Mouse (Mus musculus) heart, embryonic 10.5 days (tissue): ENCODE results near the gene Mex3d. TPM values are rescaled to one million over a fixed set of nuclear protein-coding genes. Genes with fewer than 3 reads are reported as not detected.
A peak's percentile ranks its signal among the peaks of the same experiment; 100 is the strongest.
"Not testable (repeated sequence)": the region's sequence is repeated elsewhere in the genome, so short reads cannot be mapped to it uniquely, and the experiment has no call there.

Source experiments
- DNase-seq: peaks from one replicate; pipeline ENCODE4 v3.0.0-alpha.2; 2017; ENCODE audit warnings: low spot score
- H3K27ac ChIP-seq: fragments of 300-500 bp; sonication (generic); 2 replicates; pipeline ENCODE4 v1.5.1; 2016; ENCODE audit warnings: mild to moderate bottlenecking
- H3K27me3 ChIP-seq: fragments of 300-500 bp; sonication (generic); 2 replicates; pipeline ENCODE4 v1.6.1; 2016; ENCODE audit warnings: mild to moderate bottlenecking; ENCODE audit not compliant: poor library complexity, insufficient read depth, severe bottlenecking
- H3K36me3 ChIP-seq: fragments of 300-500 bp; sonication (generic); 2 replicates; pipeline ENCODE4 v1.6.1; 2016; ENCODE audit warnings: mild to moderate bottlenecking, moderate library complexity
- H3K4me1 ChIP-seq: fragments of 300-500 bp; sonication (generic); 2 replicates; pipeline ENCODE4 v1.6.1; 2016; ENCODE audit warnings: mild to moderate bottlenecking
- H3K4me3 ChIP-seq: fragments of 300-500 bp; sonication (generic); 2 replicates; pipeline ENCODE4 v1.5.1; 2016; ENCODE audit warnings: mild to moderate bottlenecking, moderate library complexity
- H3K9me3 ChIP-seq: fragments of 300-500 bp; sonication (generic); 2 replicates; pipeline ENCODE4 v1.6.1; 2016; ENCODE audit warnings: mild to moderate bottlenecking, moderate library complexity
- whole genome bisulfite sequencing: fragments of 180-500 bp; shearing (Covaris S2); methylation state at CpG from one replicate; pipeline ENCODE4 v1.1.7; 2016; 5-methylcytosine and 5-hydroxymethylcytosine counted together
- polyA plus RNA-seq: library from polyadenylated mRNA; unstranded; fragments of >200 nt; fragmentation: Nextera tagmentation; extraction: Ambion mirVana; gene quantifications from 2 replicates; pipeline ENCODE4 v1.2.1, GENCODE M21; 2016

Mex3d gene
- polyA plus RNA-seq, 1 experiment from 2014 or later, result 5.0 TPM

DNA sequence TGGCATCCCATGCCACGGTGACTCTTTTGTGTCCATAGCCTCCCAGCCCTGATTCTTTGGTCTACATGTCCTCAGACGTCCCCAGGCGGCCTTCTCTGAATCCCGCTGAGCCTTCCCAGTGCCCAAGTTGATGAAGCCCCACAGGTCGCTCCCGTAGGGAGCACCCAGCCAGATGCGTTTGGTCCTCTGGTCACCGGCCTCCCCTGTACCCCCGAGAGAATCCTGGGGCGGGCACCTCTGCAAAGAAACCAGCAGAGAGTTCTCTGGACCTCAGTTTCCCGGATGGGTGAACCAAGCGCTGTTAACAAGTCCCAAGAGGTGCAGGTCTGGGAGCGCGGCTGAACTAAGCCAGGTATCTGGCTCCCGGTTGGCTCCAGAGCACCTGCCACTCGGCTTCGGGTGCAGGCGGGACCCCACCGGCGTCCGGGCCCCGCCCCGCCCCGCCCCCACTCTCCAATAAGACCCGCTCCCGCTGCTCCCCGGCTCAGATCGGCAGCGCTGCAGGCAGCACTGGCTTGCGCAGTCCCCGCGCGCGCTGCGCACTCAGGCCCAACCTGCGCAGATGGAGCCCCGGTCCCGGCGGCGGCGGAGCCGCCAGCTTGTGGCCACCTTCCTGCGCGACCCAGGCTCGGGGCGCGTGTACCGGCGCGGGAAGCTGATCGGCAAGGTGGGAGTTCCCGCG lies 31.3 kb downstream of the Mex3d start, which contains the start of gene Plk5:
Plk5 (plus strand) TSS at position 459 of the 682 bp plus-strand sequence.
- peaks cover 28% of the 10 kb centered on the region for H3K4me1 ChIP-seq
- peaks cover 99% of the 10 kb centered on the region for H3K27me3 ChIP-seq
- no peak for DNase-seq
- H3K4me3 ChIP-seq, result peak within 1 kb of the TSS; percentile 49
- no peaks in the 10 kb centered on the region for H3K36me3 ChIP-seq
- H3K9me3 ChIP-seq, result no peaks in the 10 kb centered on the region
- no peak within 1 kb of the TSS for H3K27ac ChIP-seq
- WGBS, result 2% methylated on average over 52 of the region's 53 CpGs

DNA sequence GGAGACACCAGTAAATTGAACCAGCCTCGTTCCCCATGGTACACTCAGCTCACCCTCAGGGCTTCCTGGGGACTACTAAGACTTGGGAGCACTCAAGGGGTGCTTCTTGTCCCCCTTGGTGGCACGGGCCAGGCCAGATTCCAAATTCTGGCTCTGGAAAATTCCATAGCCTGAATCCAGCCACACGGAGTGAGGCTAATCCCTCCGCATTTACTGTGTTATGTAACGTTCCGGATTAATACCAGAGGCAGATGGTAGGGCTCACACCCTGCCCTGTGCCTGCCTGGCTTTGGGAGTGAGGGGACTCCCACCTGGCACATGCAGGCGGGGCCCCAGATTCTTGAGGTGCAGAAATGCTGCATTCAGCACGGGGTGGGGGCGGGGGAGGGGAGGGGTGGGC lies 32.0 kb downstream of the Mex3d start:
- Histone ChIP-seq H3K36me3 (no peaks in the 10 kb centered on the region), H3K9me3 (no peaks in the 10 kb centered on the region), H3K27ac (no peak overlapping the region), H3K27me3 (peaks cover 99% of the 10 kb centered on the region), H3K4me3 (no peak overlapping the region), H3K4me1 (peaks cover 29% of the 10 kb centered on the region)
- no peak for DNase-seq
- WGBS, result 13% methylated on average over 9 of the region's 9 CpGs

DNA sequence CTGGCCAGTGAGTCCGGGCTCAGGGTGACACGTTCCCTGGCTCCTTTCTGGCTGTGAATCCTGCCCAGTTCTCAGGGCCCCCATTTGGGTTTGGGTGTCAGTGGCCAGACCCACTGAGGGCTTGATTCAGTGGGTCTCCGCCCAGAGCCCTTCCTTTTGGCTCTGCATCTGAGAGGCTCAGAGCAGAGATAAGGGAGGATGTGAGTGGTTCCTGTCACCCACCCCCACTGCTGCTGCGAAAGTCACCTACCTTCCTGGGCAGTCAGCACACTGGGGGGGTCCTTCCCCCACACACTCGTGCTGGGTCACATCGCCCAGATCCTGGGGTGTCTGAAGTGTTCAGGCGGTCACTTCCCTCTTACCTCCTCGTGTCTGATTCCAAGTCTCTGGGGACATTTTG lies 34.7 kb downstream of the Mex3d start:
- Histone ChIP-seq H3K4me1 (peaks cover 43% of the 10 kb centered on the region), H3K27me3 (peaks cover 99% of the 10 kb centered on the region), H3K9me3 (no peaks in the 10 kb centered on the region), H3K36me3 (no peaks in the 10 kb centered on the region), H3K27ac (no peak overlapping the region), H3K4me3 (no peak overlapping the region)
- 41% methylated on average over 8 of the region's 8 CpGs for WGBS
- no peak for DNase-seq

DNA sequence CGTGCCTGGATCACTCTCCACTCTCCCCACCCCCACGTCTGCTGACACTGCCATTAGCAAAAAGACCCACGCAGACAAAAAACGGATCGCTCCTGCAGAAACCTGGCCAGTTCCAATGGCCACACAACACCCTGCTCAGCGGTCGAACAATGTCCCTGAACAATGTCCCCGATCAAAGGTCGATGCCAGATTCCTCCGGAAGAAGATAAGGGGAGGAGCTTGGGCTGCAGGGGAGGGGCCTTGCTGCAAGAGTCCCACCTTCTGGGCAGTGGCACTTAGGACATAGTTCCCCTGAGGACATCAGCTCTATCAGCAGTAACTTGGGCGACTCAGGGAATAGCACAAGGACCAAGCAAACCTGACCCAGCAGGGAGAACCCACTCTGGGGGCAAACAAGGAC lies 35.6 kb downstream of the Mex3d start:
- Histone ChIP-seq H3K36me3 (no peaks in the 10 kb centered on the region), H3K4me1 (peaks cover 43% of the 10 kb centered on the region), H3K9me3 (no peaks in the 10 kb centered on the region), H3K27me3 (peaks cover 99% of the 10 kb centered on the region), H3K4me3 (no peak overlapping the region), H3K27ac (no peak overlapping the region)
- WGBS, result 26% methylated on average over 11 of the region's 11 CpGs
- DNase-seq, result no peak

DNA sequence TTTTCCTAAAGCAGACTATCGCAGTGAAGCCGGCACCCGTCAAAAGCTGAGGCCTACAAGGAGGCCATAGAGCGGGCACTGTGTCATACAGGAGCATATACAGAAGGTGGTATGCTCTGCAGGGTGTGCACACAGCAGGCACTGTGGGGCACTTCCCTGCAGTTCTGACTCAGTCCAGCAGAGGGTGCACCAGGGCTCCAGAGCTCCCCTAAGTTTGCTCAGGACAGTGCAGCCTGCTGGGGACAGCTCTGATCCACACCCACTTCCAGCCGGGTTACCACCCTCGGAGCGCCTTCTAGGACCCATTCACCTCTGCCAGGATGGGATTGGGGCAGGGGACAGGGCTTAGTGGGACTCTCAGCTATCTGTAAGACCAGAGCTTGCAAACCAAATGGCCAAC lies 37.2 kb downstream of the Mex3d start:
- no peaks in the 10 kb centered on the region for H3K9me3 ChIP-seq
- WGBS, result 5% methylated on average over 7 of the region's 7 CpGs
- H3K4me3 ChIP-seq, result no peak overlapping the region
- peaks cover 37% of the 10 kb centered on the region for H3K4me1 ChIP-seq
- H3K27me3 ChIP-seq, result peaks cover 99% of the 10 kb centered on the region
- H3K36me3 ChIP-seq, result no peaks in the 10 kb centered on the region
- H3K27ac ChIP-seq, result no peak overlapping the region
- DNase-seq, result peak; percentile 92

DNA sequence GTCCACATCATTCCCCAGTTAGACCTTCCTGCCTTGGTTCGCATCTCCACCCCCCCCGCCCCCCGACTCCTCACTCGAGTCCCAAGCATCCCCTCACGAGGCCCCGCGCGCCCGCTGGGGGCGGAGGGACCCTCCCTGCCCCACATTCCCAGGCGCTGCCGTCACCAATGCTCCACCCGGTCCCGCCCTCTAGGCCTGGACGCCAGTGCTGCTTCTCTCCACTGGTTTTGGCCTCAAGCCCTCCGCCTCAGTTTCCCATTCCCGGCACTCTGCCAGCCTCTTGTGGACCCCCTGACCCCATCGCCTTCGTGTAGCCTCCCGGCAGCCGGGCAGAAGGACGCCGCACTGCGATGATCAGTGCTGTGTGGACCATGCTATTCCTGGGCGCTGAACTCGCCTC lies 38.5 kb downstream of the Mex3d start:
- H3K4me1 ChIP-seq, result peaks cover 49% of the 10 kb centered on the region
- no peaks in the 10 kb centered on the region for H3K9me3 ChIP-seq
- H3K4me3 ChIP-seq, result peak overlapping the region; percentile 55
- 15% methylated on average over 26 of the region's 26 CpGs for whole genome bisulfite sequencing
- no peaks in the 10 kb centered on the region for H3K36me3 ChIP-seq
- H3K27ac ChIP-seq, result peak overlapping the region; percentile 17
- peaks cover 100% of the 10 kb centered on the region for H3K27me3 ChIP-seq
- no peak for DNase-seq

DNA sequence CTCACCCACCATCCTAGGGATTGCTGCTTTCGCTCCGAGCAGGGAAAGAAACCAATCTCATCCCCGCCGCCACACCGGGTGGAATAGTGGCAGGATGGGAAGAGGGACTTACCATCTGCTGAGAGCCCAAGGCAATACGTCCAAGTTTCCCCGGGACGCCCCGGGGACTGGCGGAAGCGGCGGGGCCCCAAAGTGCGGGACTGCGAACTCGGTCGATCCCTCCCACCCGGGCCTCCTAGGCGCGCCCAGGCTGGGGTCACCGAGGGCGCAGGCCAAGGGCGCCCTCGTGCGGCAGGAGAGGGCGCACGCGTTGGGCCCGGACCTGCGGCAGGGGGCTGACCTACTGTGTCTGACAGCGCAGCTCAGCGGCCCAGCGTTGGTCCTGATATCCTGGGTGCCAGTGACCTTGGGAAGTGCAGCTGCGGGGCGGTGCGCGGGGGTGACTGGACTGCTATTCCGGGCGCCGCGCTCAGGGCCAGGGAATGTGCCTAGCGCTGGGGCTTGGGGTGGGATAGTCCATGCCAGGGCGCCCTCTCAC lies 39.1 kb downstream of the Mex3d start, which contains the start of gene Adamtsl5:
Adamtsl5 (minus strand) TSS at position 169 of the 538 bp plus-strand sequence.
- Histone ChIP-seq H3K36me3 (no peaks in the 10 kb centered on the region), H3K4me3 (peak within 1 kb of the TSS; percentile 55), H3K4me1 (peaks cover 56% of the 10 kb centered on the region), H3K27me3 (peaks cover 100% of the 10 kb centered on the region), H3K27ac (peak within 1 kb of the TSS; percentile 17), H3K9me3 (no peaks in the 10 kb centered on the region)
- WGBS, result 1% methylated on average over 42 of the region's 42 CpGs
- DNase-seq, result peak; percentile 85

DNA sequence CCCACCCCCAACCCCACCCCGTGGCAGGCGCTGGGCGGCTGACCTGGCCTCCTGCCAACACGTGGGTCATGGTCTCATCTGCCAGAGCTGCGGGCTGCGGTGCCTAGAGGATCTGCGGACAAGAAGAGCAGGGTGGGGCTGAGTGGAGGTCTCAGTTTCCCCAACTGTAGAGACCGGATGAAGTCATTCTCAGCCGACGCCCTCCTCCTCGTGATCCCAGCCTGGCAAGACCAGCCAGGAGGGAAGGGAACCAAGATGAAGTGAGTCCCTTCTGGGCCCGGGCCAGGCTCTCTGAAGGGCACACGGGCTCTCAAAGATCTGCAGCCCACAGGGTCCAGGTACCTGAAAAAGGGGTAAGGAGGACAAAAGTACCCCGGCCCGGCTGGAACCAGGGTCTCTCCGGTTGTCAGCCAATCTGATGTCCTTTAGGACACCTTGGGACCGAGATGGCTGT lies 39.9 kb downstream of the Mex3d start:
- peaks cover 100% of the 10 kb centered on the region for H3K27me3 ChIP-seq
- no peaks in the 10 kb centered on the region for H3K9me3 ChIP-seq
- H3K4me1 ChIP-seq, result peaks cover 59% of the 10 kb centered on the region
- H3K4me3 ChIP-seq, result peak overlapping the region; percentile 55
- no peak overlapping the region for H3K27ac ChIP-seq
- no peak for DNase-seq
- 9% methylated on average over 17 of the region's 17 CpGs for WGBS
- no peaks in the 10 kb centered on the region for H3K36me3 ChIP-seq

DNA sequence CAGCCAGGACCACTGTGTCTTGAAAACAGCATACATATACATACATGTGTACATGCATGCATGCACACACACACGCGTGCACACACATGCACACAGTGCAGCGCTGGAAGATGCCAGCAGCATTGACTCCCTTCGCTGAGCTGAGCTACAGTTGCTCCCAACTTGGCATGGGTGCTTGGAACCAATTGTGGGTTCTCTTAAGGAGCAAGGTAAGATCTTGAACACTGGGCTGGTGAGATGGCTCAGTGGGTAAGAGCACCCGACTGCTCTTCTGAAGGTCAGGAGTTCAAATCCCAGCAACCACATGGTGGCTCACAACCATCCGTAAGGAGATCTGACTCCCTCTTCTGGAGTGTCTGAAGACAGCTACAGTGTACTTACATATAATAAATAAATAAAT lies 41.5 kb downstream of the Mex3d start:
- WGBS, result 75% methylated on average over 6 of the region's 6 CpGs
- H3K4me3 ChIP-seq, H3K36me3 ChIP-seq, H3K27ac ChIP-seq, DNase-seq, H3K9me3 ChIP-seq: not testable (repeated sequence)
- Histone ChIP-seq H3K4me1 (peaks cover 71% of the 10 kb centered on the region), H3K27me3 (peaks cover 100% of the 10 kb centered on the region)

DNA sequence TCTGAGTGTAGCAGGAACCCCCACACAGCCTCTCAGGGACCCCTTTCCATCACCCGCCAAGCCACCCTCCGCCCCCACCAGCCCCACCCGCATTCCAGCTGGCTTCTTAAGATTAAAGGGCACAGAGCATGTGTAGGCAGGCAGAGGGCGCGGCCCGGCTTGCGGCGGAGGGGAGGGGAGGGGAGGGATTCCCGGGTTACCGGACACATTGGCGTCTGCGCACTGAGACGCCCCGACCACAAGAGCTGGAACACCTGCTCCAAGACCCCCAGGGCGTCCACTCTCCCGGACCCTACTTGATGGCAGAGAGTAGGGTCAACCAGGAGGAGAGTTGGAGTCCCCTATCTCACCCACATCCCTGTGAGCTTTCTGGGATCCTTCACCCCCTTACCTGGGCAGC lies 42.3 kb downstream of the Mex3d start:
- H3K4me3 ChIP-seq, result peak overlapping the region; percentile 15; the same call in 1 of the 2 replicates
- H3K27ac ChIP-seq, result 0 out of 2 replicates have a peak overlapping the region, but pooled peaks have one; percentile 13
- 2% methylated on average over 15 of the region's 16 CpGs for WGBS

DNA sequence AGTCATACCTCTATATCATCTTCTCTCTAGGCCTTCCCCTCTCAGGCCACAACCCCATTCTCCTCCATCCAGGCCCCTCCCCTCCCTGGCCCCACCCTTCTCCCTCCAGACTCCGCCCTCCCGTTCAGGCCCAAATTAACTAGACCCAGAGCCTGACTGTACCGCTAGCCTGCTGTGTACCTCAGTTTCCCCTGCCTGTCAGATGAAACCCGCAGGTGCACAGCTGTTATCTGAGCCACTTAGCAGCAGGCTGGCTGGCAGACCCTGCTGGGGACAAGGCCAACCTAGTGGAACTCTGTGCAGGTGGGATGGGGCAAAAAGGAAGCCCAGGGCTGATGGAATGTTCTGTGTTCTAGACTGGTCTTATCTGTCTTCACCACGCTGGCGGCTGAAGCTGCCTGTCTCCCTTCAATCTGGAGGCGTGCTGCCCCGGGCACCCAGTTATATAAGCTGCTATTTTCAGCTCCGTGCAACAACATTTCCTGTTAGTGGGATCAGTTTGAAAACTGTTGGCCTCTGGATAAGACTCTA lies 43.3 kb downstream of the Mex3d start:
- H3K9me3 ChIP-seq, result no peaks in the 10 kb centered on the region
- H3K27me3 ChIP-seq, result peaks cover 99% of the 10 kb centered on the region
- H3K4me3 ChIP-seq, result 0 out of 2 replicates have a peak overlapping the region, but pooled peaks have one; percentile 15

More for the DNA sequence above, 42.3 kb downstream of the Mex3d start:
- no peak for DNase-seq
- Histone ChIP-seq H3K36me3 (no peaks in the 10 kb centered on the region), H3K9me3 (no peaks in the 10 kb centered on the region), H3K4me1 (peaks cover 72% of the 10 kb centered on the region), H3K27me3 (peaks cover 100% of the 10 kb centered on the region)

DNA sequence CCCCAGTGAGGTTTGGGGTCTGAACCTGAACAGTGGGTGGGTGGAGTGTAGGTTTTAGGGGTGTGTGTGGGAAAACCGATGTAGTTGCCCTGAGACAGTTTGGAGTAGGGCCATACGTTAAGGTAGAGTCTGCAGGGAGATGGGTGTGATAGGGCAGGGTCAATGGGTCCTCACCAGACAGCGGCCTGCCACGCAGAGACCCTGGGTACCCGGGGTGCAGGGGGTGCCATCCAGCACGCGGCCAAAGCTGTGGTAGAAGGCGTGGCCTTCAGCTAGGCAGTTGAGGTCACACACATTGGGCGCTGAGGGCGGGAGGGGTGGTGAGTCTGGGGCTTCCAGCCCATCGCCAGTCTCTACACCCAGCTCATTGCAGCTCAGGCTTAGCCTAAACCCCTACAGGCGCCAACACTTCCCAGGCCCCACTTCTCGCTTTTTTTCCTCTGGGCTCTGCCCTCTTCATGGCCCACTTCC lies 44.0 kb downstream of the Mex3d start:
- no peak for DNase-seq
- WGBS, result 26% methylated on average over 13 of the region's 13 CpGs
- Histone ChIP-seq H3K36me3 (no peaks in the 10 kb centered on the region), H3K27ac (0 out of 2 replicates have a peak overlapping the region, but pooled peaks have one; percentile 18), H3K9me3 (no peaks in the 10 kb centered on the region), H3K4me1 (peaks cover 65% of the 10 kb centered on the region), H3K27me3 (peaks cover 93% of the 10 kb centered on the region), H3K4me3 (peak overlapping the region; percentile 52)

More for the DNA sequence above, 43.3 kb downstream of the Mex3d start:
- DNase-seq, result no peak
- H3K4me1 ChIP-seq, result peaks cover 72% of the 10 kb centered on the region
- WGBS, result 23% methylated on average over 9 of the region's 9 CpGs
- H3K36me3 ChIP-seq, result no peaks in the 10 kb centered on the region
- no peak overlapping the region for H3K27ac ChIP-seq
